Mouse (Mus musculus): Measurements from ENCODE around the gene Acsbg1. TPM values are rescaled to one million over a fixed set of nuclear protein-coding genes. Genes with fewer than 3 reads are reported as not detected.

The Acsbg1 gene
- polyA plus RNA-seq, 1 experiment from 2014 or later: 0.32 TPM

DNA sequence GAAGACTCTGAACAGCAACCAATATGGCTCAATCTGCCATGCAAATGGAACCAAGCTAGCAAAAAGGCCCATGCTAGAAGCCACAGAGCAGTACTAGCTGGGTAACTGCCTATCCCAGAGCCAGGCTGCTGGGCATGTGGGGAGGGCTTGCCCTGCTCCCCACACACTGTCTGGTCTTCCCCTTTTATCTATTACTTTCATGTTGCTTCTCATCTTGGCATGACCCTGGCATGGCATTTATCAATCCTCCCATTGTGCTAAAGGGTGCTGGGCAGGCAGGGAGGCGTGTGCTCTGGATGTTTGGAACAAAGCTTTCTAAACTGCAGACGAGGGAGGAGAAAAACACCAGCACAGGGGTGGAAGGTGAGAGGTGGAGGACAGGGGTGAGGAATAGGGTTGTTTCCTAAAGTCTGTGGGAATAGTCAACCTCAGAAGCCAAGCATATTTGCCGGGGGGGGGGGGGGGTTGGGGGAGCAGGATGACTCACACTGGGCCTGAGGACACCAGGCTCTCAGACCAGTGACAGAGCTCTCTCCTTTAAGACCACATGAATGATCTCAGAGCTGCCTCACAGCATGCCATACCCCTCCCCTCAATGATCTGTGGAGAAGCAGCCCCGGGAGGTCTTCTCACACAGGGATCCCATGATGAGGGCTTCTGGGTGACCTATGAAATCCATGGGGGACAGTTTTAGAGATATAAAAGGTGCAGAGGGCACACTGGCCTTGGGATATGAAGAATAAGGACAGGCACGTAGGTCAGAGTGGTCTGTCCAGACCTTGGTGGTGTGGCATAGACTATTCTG is 24.0 kb downstream of the Acsbg1 start:
- Histone ChIP-seq H3K4me3 (ENCODE audit: low read depth, low read length) (no peak overlapping the region), H3K4me1 (ENCODE audit: insufficient read depth) (no peaks in the 10 kb centered on the region), H3K27me3 (ENCODE audit: insufficient read depth, low read length) (no peaks in the 10 kb centered on the region), H3K36me3 (ENCODE audit: insufficient read depth) (no peaks in the 10 kb centered on the region), H3K9me3 (ENCODE audit: low read depth, low read length) (no peaks in the 10 kb centered on the region), H3K27ac (ENCODE audit: low read depth) (no peak overlapping the region), H3K9ac (no peak overlapping the region), H3K4me2 (no peak overlapping the region)
- 56% methylated on average over 5 of the region's 5 CpGs for WGBS
- no peak for TF ChIP-seq CTCF (IDR thresholded peaks at IDR 0.05; ENCODE audit: low read depth)
- ATAC-seq (ENCODE audit: insufficient read depth) (no peak), DNase-seq (no peak)

DNA sequence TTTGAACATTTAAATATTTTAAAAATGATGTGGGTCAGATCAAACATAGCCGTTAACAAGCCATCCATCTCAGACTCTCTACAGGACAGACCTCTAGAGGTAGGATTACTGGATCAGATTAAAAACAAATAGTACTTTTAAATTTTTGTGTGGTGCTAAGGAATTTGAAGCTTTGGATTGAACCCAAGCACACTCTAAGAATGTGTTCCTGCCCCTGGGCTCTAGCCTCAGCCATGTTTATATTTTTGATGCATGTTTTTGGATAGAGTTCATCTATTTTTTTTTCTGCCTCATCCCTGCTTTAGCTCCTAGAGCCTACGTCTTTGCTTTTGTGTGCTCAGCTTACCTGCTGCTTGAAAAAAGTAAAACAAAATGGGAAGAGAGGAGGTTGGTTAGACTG is 28.3 kb downstream of the Acsbg1 start:
- Histone ChIP-seq H3K36me3 (ENCODE audit: insufficient read depth) (no peaks in the 10 kb centered on the region), H3K27me3 (ENCODE audit: insufficient read depth, low read length) (no peaks in the 10 kb centered on the region), H3K4me1 (ENCODE audit: insufficient read depth) (no peaks in the 10 kb centered on the region), H3K4me3 (ENCODE audit: low read depth, low read length) (no peak overlapping the region), H3K9ac (no peak overlapping the region), H3K4me2 (no peak overlapping the region), H3K27ac (ENCODE audit: low read depth) (no peak overlapping the region), H3K9me3 (ENCODE audit: low read depth, low read length) (no peaks in the 10 kb centered on the region)
- ATAC-seq (ENCODE audit: insufficient read depth) (no peak), DNase-seq (peak; percentile 7)
- 65% methylated on average over 2 of the region's 2 CpGs for WGBS
- TF ChIP-seq CTCF (IDR thresholded peaks at IDR 0.05; ENCODE audit: low read depth): no peak

DNA sequence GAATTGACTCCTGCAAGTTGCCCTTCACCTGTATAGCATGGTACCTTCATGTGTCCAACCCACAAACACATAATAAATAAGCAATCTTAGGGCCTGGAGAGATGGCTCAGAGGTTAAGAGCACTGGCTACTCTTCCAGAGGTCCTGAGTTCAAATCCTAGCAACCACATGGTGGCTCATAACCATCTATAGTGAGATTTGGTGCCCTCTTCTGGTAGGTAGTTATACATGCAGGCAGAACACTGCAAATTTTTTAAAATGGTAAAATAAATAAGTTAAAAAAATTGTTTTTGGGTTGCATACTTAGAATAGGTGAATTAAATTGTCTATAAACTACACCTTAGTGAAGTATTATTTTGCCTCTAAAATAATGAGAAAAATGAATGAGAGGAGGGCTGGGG is 30.8 kb downstream of the Acsbg1 start:
- TF ChIP-seq CTCF (IDR thresholded peaks at IDR 0.05; ENCODE audit: low read depth): 0 out of 2 replicates have a peak, but pooled peaks have one; percentile 18
- Histone ChIP-seq H3K4me1 (ENCODE audit: insufficient read depth) (no peaks in the 10 kb centered on the region), H3K4me2 (no peak overlapping the region), H3K36me3 (ENCODE audit: insufficient read depth) (no peaks in the 10 kb centered on the region), H3K27ac (ENCODE audit: low read depth) (no peak overlapping the region), H3K4me3 (ENCODE audit: low read depth, low read length) (no peak overlapping the region), H3K9ac (no peak overlapping the region), H3K27me3 (ENCODE audit: insufficient read depth, low read length) (no peaks in the 10 kb centered on the region), H3K9me3 (ENCODE audit: low read depth, low read length) (no peaks in the 10 kb centered on the region)
- ATAC-seq (ENCODE audit: insufficient read depth) (no peak), DNase-seq (no peak)

DNA sequence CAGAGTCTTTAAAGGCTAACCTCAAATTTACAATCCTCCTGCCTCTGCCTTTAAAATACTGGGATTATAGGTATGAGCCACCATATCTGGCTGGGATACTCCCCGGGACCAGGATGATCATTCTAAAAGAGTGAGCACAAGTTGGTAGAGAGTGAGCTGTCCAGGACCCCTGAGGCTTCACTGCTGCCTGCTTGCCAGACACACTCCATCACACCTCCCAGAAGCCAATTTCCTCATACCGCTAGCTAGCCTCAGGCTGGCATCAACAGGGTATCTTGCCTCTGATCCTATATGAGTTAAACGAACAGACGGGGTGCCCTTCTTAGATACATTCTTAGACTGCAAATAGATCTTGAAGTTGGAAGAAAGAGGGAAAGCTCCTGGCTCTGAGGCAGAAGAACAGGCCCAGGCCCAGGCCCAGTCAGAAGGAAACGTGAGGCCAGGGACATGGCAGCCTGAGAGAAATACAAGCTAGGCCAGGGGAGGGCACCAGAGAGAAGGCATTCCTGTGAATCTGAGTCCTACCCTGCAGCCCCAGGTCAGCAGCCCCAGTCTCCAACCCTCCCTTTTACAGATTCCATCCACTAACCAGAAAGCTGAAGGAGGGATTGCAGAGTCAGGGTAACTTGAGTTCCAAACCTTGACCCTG is 31.9 kb downstream of the Acsbg1 start:
- Histone ChIP-seq H3K9me3 (ENCODE audit: low read depth, low read length) (no peaks in the 10 kb centered on the region), H3K27me3 (ENCODE audit: insufficient read depth, low read length) (no peaks in the 10 kb centered on the region), H3K4me1 (ENCODE audit: insufficient read depth) (no peaks in the 10 kb centered on the region), H3K4me2 (no peak overlapping the region), H3K36me3 (ENCODE audit: insufficient read depth) (no peaks in the 10 kb centered on the region), H3K4me3 (ENCODE audit: low read depth, low read length) (no peak overlapping the region), H3K27ac (ENCODE audit: low read depth) (no peak overlapping the region), H3K9ac (no peak overlapping the region)
- DNase-seq (no peak), ATAC-seq (ENCODE audit: insufficient read depth) (no peak)
- WGBS: 81% methylated on average over 5 of the region's 5 CpGs
- no peak for TF ChIP-seq CTCF (IDR thresholded peaks at IDR 0.05; ENCODE audit: low read depth)

DNA sequence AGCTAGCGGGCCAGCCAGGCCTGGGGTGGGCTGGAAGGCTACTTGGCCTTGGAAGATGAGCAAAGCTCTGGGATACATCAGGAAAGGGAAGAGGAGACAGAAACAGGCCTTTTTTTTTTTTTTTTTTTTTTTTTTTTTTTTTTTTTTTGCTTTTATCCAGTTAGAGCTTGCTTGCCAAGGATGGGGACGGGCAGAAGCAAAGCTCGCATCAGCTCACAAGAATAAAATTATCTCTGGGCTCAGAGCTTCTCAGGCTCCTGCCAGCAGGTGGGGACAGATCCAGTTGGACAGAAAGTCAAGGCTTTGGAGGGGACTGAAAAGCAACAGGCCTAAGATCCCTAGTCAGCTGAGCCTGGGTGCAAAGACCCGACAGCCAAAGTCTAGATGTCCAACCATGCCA is 32.9 kb downstream of the Acsbg1 start:
- Histone ChIP-seq H3K4me1 (ENCODE audit: insufficient read depth) (no peaks in the 10 kb centered on the region), H3K36me3 (ENCODE audit: insufficient read depth) (no peaks in the 10 kb centered on the region), H3K27ac (ENCODE audit: low read depth) (no peak overlapping the region), H3K4me3 (ENCODE audit: low read depth, low read length) (no peak overlapping the region), H3K4me2 (no peak overlapping the region), H3K27me3 (ENCODE audit: insufficient read depth, low read length) (no peaks in the 10 kb centered on the region), H3K9ac (no peak overlapping the region), H3K9me3 (ENCODE audit: low read depth, low read length) (no peaks in the 10 kb centered on the region)
- no peak for TF ChIP-seq CTCF (IDR thresholded peaks at IDR 0.05; ENCODE audit: low read depth)
- WGBS: 86% methylated on average over 4 of the region's 4 CpGs
- ATAC-seq (ENCODE audit: insufficient read depth) (no peak), DNase-seq (peak; percentile 11)

DNA sequence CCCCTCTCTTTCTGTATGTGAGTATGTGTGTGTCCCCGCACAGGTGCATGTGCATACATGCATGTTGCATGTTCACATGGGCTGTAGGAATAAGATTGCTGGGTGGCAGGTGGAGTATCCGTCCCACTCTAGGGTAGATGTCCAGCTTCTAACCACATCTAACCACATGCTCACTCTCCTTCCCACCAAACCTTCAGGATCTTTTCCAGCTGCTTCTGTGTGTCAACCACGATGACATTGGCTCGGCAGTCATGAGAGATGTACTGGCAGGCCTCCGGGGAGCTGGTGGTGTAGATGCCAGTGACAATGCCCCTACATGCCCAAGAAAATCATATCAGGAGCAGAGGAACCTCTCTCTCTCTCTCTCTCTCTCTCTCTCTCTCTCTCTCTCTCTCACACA is 34.4 kb downstream of the Acsbg1 start:
- Histone ChIP-seq H3K27me3 (ENCODE audit: insufficient read depth, low read length) (no peaks in the 10 kb centered on the region), H3K4me2 (no peak overlapping the region), H3K9me3 (ENCODE audit: low read depth, low read length) (no peaks in the 10 kb centered on the region), H3K4me1 (ENCODE audit: insufficient read depth) (no peaks in the 10 kb centered on the region), H3K36me3 (ENCODE audit: insufficient read depth) (no peaks in the 10 kb centered on the region), H3K4me3 (ENCODE audit: low read depth, low read length) (no peak overlapping the region), H3K27ac (ENCODE audit: low read depth) (no peak overlapping the region), H3K9ac (no peak overlapping the region)
- WGBS: 90% methylated on average over 5 of the region's 5 CpGs
- TF ChIP-seq CTCF (IDR thresholded peaks at IDR 0.05; ENCODE audit: low read depth): no peak
- no peak for DNase-seq
- no peak for ATAC-seq (ENCODE audit: insufficient read depth)

DNA sequence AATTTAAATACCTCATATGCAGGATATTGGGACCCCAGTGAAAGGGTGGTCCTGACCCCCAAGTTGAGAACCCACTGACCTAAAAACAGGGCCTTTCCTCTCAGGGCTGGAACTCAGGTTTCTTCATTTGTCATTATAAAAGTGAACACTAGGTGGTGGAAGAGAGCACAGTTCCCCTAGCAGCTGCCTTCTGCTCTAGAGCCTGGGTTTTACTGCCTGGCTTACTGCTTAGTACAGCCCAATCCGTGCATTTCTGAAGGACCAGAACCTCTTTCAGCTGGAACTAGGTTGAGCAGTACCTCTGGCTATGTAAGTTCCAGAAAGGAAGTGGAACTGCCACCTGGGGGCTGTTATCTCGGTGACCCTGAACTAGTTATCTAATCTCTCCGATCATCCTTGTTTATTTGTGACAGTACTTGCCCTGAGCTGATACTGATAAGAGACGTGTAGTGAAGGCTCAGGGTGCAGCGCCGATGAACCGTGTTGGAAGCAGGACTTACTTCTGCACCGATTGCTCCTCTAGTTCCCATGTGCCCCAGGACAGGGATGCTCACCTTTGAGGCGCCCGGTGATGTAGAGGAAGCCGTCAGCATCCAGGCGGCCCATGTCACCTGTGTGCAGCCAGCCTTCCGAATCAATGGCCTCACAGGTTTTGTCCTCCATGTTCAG is 47.4 kb downstream of the Acsbg1 start:
- H3K9me3 ChIP-seq (ENCODE audit: low read depth, low read length): no peaks in the 10 kb centered on the region
- no peak overlapping the region for H3K27ac ChIP-seq (ENCODE audit: low read depth)
- WGBS: 34% methylated on average over 13 of the region's 13 CpGs
- TF ChIP-seq CTCF (IDR thresholded peaks at IDR 0.05; ENCODE audit: low read depth): peak; percentile 80
- DNase-seq (peak; percentile 81), ATAC-seq (ENCODE audit: insufficient read depth) (peak; percentile 70)
- H3K9ac ChIP-seq: no peak overlapping the region
- no peaks in the 10 kb centered on the region for H3K4me1 ChIP-seq (ENCODE audit: insufficient read depth)
- H3K4me2 ChIP-seq: no peak overlapping the region
- H3K4me3 ChIP-seq (ENCODE audit: low read depth, low read length): no peak overlapping the region
- H3K27me3 ChIP-seq (ENCODE audit: insufficient read depth, low read length): no peaks in the 10 kb centered on the region
- no peaks in the 10 kb centered on the region for H3K36me3 ChIP-seq (ENCODE audit: insufficient read depth)
